Mouse (Mus musculus) intestine, postnatal 0 days (tissue): ENCODE results near the gene Pitpnb. TPM values are rescaled to one million over a fixed set of nuclear protein-coding genes. Genes with fewer than 3 reads are reported as not detected.

ENCODE experiments used
- ATAC-seq: fragments of 200-750 bp; cut with Nextera tagmentation; 2 replicates; pipeline ENCODE4 v1.8.0; 2017; ENCODE audit warnings: mild to moderate bottlenecking, moderate TSS enrichment, moderate library complexity
- H3K27ac ChIP-seq: fragments of 300-500 bp; sonication (generic); 2 replicates; pipeline ENCODE4 v1.5.1; 2014; ENCODE audit warnings: mild to moderate bottlenecking, low read depth, low read length, moderate library complexity
- H3K27me3 ChIP-seq: fragments of 300-500 bp; sonication (generic); replicated peaks from 2 replicates; pipeline ENCODE4 v1.6.1; 2014; ENCODE audit warnings: low read length, mixed read lengths; ENCODE audit not compliant: control insufficient read depth, insufficient read depth
- H3K36me3 ChIP-seq: fragments of 300-500 bp; sonication (generic); 2 replicates; pipeline ENCODE4 v1.6.1; 2014; ENCODE audit warnings: mild to moderate bottlenecking, moderate library complexity; ENCODE audit not compliant: control insufficient read depth, insufficient read depth
- H3K4me1 ChIP-seq: fragments of 300-500 bp; sonication (generic); replicated peaks from 2 replicates; pipeline ENCODE4 v1.6.1; 2014; ENCODE audit warnings: antibody characterized with exemption, low read length, mixed read lengths; ENCODE audit not compliant: control insufficient read depth, insufficient read depth
- H3K4me2 ChIP-seq: fragments of 300-500 bp; sonication (generic); replicated peaks from 2 replicates; pipeline ENCODE4 v1.6.1; 2014; ENCODE audit warnings: low read depth, mild to moderate bottlenecking, moderate library complexity
- H3K4me3 ChIP-seq: fragments of 300-500 bp; sonication (generic); 2 replicates; pipeline ENCODE4 v1.5.1; 2014; ENCODE audit warnings: low read depth, low read length
- H3K9ac ChIP-seq: fragments of 300-500 bp; sonication (generic); 2 replicates; pipeline ENCODE4 v1.6.1; 2014; ENCODE audit warnings: mild to moderate bottlenecking, low read depth, low read length
- H3K9me3 ChIP-seq: fragments of 300-500 bp; sonication (generic); 2 replicates; pipeline ENCODE4 v1.6.1; 2016; ENCODE audit warnings: mixed run types; ENCODE audit not compliant: control insufficient read depth
- CTCF ChIP-seq: sonication (generic); IDR thresholded peaks from 2 replicates; pipeline ENCODE4 v1.5.1; 2016; ENCODE audit warnings: low read depth, mild to moderate bottlenecking, control low read depth, antibody characterized with exemption, moderate library complexity
- WGBS: fragments of 180-500 bp; shearing (Covaris S2); extraction: QIAGEN DNeasy Blood & Tissue Kit; methylation state at CpG from one replicate; pipeline ENCODE4 v1.1.7; 2014; 5-methylcytosine and 5-hydroxymethylcytosine counted together
- polyA plus RNA-seq: library from polyadenylated mRNA; unstranded; fragments of >200 nt; fragmentation: Nextera tagmentation; extraction: Ambion mirVana; gene quantifications from 2 replicates; pipeline ENCODE4 v1.2.1, GENCODE M21; 2015

Gene Pitpnb
- polyA plus RNA-seq, 1 experiment from 2014 or later, result 42.9 TPM

DNA sequence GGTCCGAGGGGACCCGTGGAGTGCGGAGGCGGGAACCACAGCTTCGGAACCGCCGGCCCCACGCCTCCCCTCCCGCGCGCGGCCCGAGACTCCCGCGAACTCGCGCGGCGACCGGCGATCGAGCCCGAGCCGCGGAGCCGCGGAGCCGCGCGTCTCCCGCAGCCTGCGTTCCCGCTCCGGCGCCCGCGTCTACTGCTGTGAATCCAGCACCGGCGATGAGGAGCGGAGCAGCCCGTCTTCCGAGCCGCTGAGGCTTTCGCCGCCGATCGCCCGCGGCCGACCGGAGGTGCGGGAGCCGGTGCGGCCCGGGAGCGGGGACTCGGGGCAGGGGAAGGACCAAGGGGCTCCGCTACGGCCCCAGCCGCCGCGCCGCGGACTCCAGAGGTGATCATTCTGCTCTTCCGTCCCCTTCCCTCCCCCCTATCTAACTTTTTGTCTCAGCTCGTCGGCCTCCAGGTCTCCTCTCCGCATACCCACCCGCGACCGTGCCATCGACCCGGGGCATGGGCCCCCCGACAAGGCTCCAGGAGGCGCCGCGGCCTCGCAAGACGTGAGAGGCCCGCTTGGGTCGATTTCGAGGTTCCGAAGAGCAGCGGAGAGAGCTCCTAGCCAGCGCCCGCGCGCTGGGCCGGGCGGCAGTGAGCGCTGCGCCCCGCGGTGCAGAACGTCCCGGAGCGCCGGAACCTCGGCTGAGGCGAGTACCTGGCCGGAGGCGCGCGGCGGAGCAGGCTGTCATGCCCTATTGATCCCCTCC lies 87.0 kb downstream of the Pitpnb start:
- ATAC-seq, result no peak
- under 1% methylated on average over 90 of the region's 105 CpGs for WGBS
- peak overlapping the region; percentile 62 for H3K9ac ChIP-seq
- H3K4me3 ChIP-seq, result peak overlapping the region; percentile 59
- peak overlapping the region; percentile 93 for H3K4me2 ChIP-seq
- no peaks in the 10 kb centered on the region for H3K36me3 ChIP-seq
- H3K4me1 ChIP-seq, result no peaks in the 10 kb centered on the region
- TF ChIP-seq CTCF, result no peak
- H3K9me3 ChIP-seq, result no peaks in the 10 kb centered on the region
- peaks cover 62% of the 10 kb centered on the region for H3K27me3 ChIP-seq
- 0 out of 2 replicates have a peak overlapping the region, but pooled peaks have one; percentile 28 for H3K27ac ChIP-seq

- H3K4me1 ChIP-seq, result no peaks in the 10 kb centered on the region
- 15% methylated on average over 63 of the region's 63 CpGs for WGBS
- H3K9me3 ChIP-seq, result no peaks in the 10 kb centered on the region
- H3K4me3 ChIP-seq, result peak overlapping the region; percentile 59
- peak overlapping the region; percentile 93 for H3K4me2 ChIP-seq
- H3K9ac ChIP-seq, result peak overlapping the region; percentile 62
- no peak for TF ChIP-seq CTCF
- H3K27me3 ChIP-seq, result peaks cover 62% of the 10 kb centered on the region
- no peak for ATAC-seq
- no peaks in the 10 kb centered on the region for H3K36me3 ChIP-seq
- H3K27ac ChIP-seq, result no peak overlapping the region
These were observed 87.9 kb downstream of the Pitpnb start for GRCm38 (mm10) chr5:111418202-111419120.

- TF ChIP-seq CTCF, result no peak
- Histone ChIP-seq H3K9ac (no peak overlapping the region), H3K27me3 (peaks cover 62% of the 10 kb centered on the region), H3K9me3 (no peaks in the 10 kb centered on the region), H3K27ac (no peak overlapping the region), H3K4me3 (peak overlapping the region; percentile 59), H3K4me2 (peak overlapping the region; percentile 93), H3K36me3 (no peaks in the 10 kb centered on the region), H3K4me1 (no peaks in the 10 kb centered on the region)
- 32% methylated on average over 42 of the region's 42 CpGs for WGBS
- no peak for ATAC-seq
These were observed 88.7 kb downstream of the Pitpnb start for GRCm38 (mm10) chr5:111419121-111419881.

- H3K4me2 ChIP-seq, result peak overlapping the region; percentile 93
- H3K4me3 ChIP-seq, result peak overlapping the region; percentile 59
- no peaks in the 10 kb centered on the region for H3K36me3 ChIP-seq
- peaks cover 57% of the 10 kb centered on the region for H3K27me3 ChIP-seq
- no peak for TF ChIP-seq CTCF
- H3K9me3 ChIP-seq, result no peaks in the 10 kb centered on the region
- H3K9ac ChIP-seq, result no peak overlapping the region
- no peaks in the 10 kb centered on the region for H3K4me1 ChIP-seq
- 24% methylated on average over 56 of the region's 56 CpGs for WGBS
- ATAC-seq, result no peak
- H3K27ac ChIP-seq, result no peak overlapping the region; the same call in 1 of the 2 replicates
These were observed 89.6 kb downstream of the Pitpnb start for GRCm38 (mm10) chr5:111420011-111420691.

GRCm38 (mm10) chr5:111420896-111421295 lies 90.3 kb downstream of the Pitpnb start:
- Histone ChIP-seq H3K4me3 (no peak overlapping the region), H3K9ac (no peak overlapping the region), H3K36me3 (no peaks in the 10 kb centered on the region), H3K27me3 (peaks cover 51% of the 10 kb centered on the region), H3K4me2 (peak overlapping the region; percentile 93), H3K27ac (no peak overlapping the region), H3K9me3 (no peaks in the 10 kb centered on the region), H3K4me1 (no peaks in the 10 kb centered on the region)
- no peak for TF ChIP-seq CTCF
- 84% methylated on average over 22 of the region's 22 CpGs for WGBS
- no peak for ATAC-seq
